Mouse (Mus musculus) forebrain, embryonic 12.5 days (tissue): Measurements from ENCODE around the gene Grcc10. TPM values are rescaled to one million over a fixed set of nuclear protein-coding genes. Genes with fewer than 3 reads are reported as not detected.
A peak's percentile ranks its signal among the peaks of the same experiment; 100 is the strongest.

Experiments
- ATAC-seq: fragments of 200-750 bp; cut with Nextera tagmentation; 2 replicates; pipeline ENCODE4 v1.8.0; 2017; ENCODE audit warnings: moderate TSS enrichment; ENCODE audit not compliant: low FRiP score
- H3K27ac ChIP-seq: fragments of 300-500 bp; sonication (generic); 2 replicates; pipeline ENCODE4 v1.5.1; 2016; ENCODE audit warnings: mild to moderate bottlenecking
- H3K27me3 ChIP-seq: fragments of 300-500 bp; sonication (generic); 2 replicates; pipeline ENCODE4 v1.6.1; 2016; ENCODE audit warnings: mild to moderate bottlenecking
- H3K36me3 ChIP-seq: fragments of 300-500 bp; sonication (generic); replicated peaks from 2 replicates; pipeline ENCODE4 v1.6.1; 2016; ENCODE audit warnings: mild to moderate bottlenecking
- H3K4me1 ChIP-seq: fragments of 300-500 bp; sonication (generic); 2 replicates; pipeline ENCODE4 v1.6.1; 2016
- H3K4me2 ChIP-seq: fragments of 300-500 bp; sonication (generic); 2 replicates; pipeline ENCODE4 v1.6.1; 2016; ENCODE audit warnings: mild to moderate bottlenecking, moderate library complexity
- H3K4me3 ChIP-seq: fragments of 300-500 bp; sonication (generic); replicated peaks from 2 replicates; pipeline ENCODE4 v1.5.1; 2016; ENCODE audit warnings: mild to moderate bottlenecking
- H3K9ac ChIP-seq: fragments of 300-500 bp; sonication (generic); 2 replicates; pipeline ENCODE4 v1.6.1; 2016; ENCODE audit warnings: mild to moderate bottlenecking
- H3K9me3 ChIP-seq: fragments of 300-500 bp; sonication (generic); 2 replicates; pipeline ENCODE4 v1.6.1; 2016
- WGBS: fragments of 180-500 bp; shearing (Covaris S2); methylation state at CpG from one replicate; pipeline ENCODE4 v1.1.7; 2016; 5-methylcytosine and 5-hydroxymethylcytosine counted together
- polyA plus RNA-seq: library from polyadenylated mRNA; unstranded; fragments of >200 nt; fragmentation: Nextera tagmentation; extraction: Ambion mirVana; gene quantifications from 2 replicates; pipeline ENCODE4 v1.2.1, GENCODE M21; 2016

The Grcc10 gene
- polyA plus RNA-seq, 1 experiment from 2014 or later = 568 TPM

DNA sequence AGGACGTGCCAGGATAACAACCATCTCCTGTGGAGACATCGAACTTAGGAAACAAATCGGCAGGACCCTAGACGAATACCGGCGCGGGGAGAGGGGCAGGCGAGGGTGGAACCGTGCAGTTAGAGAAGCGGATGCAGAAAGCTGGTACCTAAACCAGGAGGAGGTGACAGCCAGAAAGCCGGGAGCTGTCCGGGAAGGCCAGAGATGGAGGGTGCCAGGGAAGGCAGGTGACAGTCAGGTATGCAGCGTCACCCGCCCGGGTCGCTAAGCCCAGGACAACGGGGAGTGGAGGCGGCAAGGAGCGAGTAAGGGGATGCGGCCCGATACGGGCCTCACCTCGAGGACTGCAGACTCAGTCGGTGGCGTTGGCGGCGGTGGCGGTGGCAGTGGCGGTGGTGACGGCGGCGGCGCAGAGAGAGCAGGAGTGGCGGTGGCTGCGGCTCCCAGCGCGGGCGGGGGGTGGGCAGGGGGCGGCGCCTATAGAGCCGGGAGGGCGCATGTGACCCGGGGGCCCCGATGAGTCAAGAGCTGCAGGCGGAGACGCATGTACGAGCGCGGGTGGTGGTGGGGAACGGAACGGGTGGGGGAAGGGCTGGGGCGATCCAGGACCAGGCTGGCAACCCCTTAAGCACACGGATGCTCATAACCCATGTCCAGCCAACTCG is 28.1 kb upstream of the Grcc10 start, which contains the start of gene Eno2:
TSS of gene Eno2 (minus strand) at position 573 of the 665 bp plus-strand sequence.
- peaks cover 38% of the 10 kb centered on the region for H3K27me3 ChIP-seq
- H3K36me3 ChIP-seq = no peaks in the 10 kb centered on the region
- H3K27ac ChIP-seq = no peak within 1 kb of the TSS
- peak within 1 kb of the TSS; percentile 40 for H3K4me3 ChIP-seq
- ATAC-seq = peak; percentile 85
- H3K9ac ChIP-seq = peak within 1 kb of the TSS; percentile 62
- H3K9me3 ChIP-seq = no peaks in the 10 kb centered on the region
- peaks cover 24% of the 10 kb centered on the region for H3K4me1 ChIP-seq
- under 1% methylated on average over 49 of the region's 54 CpGs for WGBS
- H3K4me2 ChIP-seq = peak within 1 kb of the TSS; percentile 65

DNA sequence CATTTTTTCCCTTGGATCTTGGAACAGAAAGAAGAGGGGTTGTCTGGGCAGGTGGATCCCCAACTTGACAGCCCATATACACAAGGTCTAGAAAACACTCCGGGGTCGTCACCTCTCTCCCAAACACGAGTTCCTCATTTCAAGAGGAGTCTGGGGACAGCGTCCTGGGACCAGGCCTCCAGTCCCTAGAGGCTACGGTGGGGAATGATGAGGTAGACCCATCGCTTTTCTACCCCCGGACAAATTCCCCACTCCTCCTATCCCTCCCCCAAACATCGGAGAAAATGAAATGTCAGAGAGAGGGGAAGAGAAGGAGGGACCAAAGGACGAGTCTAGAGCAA is 27.5 kb upstream of the Grcc10 start:
- Histone ChIP-seq H3K36me3 (no peaks in the 10 kb centered on the region), H3K4me3 (peak overlapping the region; percentile 40), H3K27me3 (peaks cover 38% of the 10 kb centered on the region), H3K27ac (no peak overlapping the region), H3K9ac (no peak overlapping the region), H3K4me2 (peak overlapping the region; percentile 65), H3K9me3 (no peaks in the 10 kb centered on the region), H3K4me1 (peaks cover 24% of the 10 kb centered on the region)
- WGBS = 3% methylated on average over 9 of the region's 9 CpGs
- ATAC-seq = peak; percentile 24; the same call in 1 of the 2 replicates

DNA sequence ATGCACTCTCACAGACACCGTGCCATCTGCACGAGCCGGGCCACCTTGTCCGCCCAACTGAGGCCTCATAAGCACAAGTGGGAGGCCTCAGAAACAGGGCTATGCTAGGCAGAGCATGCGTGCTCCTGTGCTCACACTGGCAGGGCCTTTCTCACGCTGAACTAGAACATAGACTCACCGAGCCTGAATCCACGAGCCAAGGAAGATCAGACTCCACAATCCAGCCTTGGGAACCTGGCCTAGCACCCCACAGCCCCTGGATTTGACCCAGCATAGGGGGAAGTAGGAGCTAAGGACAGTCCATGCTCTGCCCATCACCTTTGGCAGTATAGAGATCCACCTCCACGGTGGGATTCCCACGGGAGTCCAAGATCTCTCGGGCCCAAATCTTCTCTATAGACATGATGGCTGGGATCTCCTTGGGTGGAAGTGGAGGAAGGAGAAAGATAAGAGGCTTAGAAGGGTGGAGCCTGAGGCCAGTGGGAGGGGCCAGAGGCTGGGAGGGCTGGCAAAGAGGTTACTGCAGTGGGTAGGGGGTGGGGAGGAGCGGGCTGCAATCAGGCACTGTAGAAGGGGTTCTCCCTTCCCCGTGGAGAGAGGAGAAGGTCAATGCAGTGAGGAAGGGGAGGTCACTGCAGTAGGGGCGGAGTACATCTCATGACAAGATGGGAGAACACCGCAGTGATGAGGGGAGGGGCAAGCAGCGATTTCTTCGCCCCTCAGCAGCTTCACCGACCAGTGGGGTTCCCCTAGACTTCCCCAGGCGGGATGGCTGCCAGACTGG is 26.9 kb upstream of the Grcc10 start:
- H3K4me1 ChIP-seq = peaks cover 24% of the 10 kb centered on the region
- peak overlapping the region; percentile 65 for H3K4me2 ChIP-seq
- H3K27ac ChIP-seq = 0 out of 2 replicates have a peak overlapping the region, but pooled peaks have one; percentile 10
- H3K4me3 ChIP-seq = peak overlapping the region; percentile 40
- H3K9me3 ChIP-seq = no peaks in the 10 kb centered on the region
- 0 out of 2 replicates have a peak, but pooled peaks have one; percentile 53 for ATAC-seq
- H3K9ac ChIP-seq = no peak overlapping the region
- 19% methylated on average over 19 of the region's 19 CpGs for WGBS
- H3K36me3 ChIP-seq = no peaks in the 10 kb centered on the region
- peaks cover 38% of the 10 kb centered on the region for H3K27me3 ChIP-seq

DNA sequence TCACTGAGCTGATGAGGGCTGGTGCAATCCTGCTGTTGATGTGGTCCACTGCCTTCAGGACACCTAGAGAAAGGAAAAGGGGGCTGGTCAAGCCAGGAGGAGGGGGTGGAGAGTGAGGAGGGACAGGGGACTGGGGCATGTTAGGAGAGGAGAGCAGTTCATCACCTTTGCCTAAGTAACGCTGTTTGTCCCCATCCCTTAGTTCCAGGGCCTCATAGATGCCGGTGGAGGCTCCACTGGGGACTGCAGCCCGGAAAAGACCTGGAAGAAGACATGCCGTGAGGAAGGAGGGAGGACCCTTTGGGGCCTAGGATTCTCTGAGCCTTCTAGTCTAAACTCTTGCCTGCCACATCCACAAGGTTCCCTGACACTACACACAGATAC is 26.4 kb upstream of the Grcc10 start:
- WGBS = 27% methylated on average over 4 of the region's 4 CpGs
- H3K27ac ChIP-seq = 0 out of 2 replicates have a peak overlapping the region, but pooled peaks have one; percentile 10

DNA sequence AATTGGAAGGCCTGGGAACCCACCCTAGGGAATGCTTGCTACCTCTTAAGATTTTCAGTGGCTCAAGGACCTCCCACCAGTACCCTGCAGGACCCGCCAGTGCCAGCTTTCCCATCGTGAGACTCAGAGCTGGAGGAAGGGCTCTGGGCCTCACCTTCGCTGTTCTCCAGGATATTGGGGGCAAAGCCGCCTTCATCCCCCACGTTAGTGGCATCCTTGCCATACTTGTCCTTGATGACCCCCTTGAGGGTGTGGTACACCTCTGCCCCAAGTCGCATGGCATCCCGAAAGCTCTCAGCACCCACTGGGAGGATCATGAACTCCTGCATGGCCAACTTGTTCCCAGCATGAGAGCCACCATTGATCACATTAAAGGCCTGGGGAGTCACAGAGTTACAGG is 24.8 kb upstream of the Grcc10 start:
- ATAC-seq = no peak

More for the DNA sequence above, 26.4 kb upstream of the Grcc10 start:
- H3K4me3 ChIP-seq = no peak overlapping the region
- H3K36me3 ChIP-seq = no peaks in the 10 kb centered on the region
- H3K9ac ChIP-seq = no peak overlapping the region
- H3K9me3 ChIP-seq = no peaks in the 10 kb centered on the region
- peaks cover 38% of the 10 kb centered on the region for H3K27me3 ChIP-seq
- peaks cover 24% of the 10 kb centered on the region for H3K4me1 ChIP-seq
- no peak overlapping the region for H3K4me2 ChIP-seq
- no peak for ATAC-seq

DNA sequence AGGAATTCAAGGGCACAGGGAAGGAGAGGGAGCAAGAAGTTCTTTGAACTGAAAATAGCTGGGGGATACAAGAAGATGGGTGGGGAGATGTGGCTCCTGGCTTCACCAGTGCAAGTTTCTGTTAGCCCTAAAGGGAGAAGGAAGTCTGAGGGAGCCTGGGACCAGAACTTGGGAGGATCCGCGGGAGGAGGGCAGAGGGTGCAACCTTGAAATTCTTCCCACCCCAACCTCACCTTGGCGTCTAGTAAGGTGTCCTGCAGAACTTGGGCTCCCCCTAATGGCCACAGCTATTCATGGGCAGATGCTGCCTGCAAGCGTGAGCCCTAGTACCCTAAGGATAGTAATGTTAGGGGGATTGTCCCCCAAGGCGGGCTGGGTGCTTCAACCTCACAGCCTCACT is 18.1 kb upstream of the Grcc10 start:
- ATAC-seq = peak; percentile 18; the same call in 1 of the 2 replicates
- Histone ChIP-seq H3K36me3 (no peaks in the 10 kb centered on the region), H3K9ac (peak overlapping the region; percentile 97; the same call in 1 of the 2 replicates), H3K27ac (peak overlapping the region; percentile 98), H3K4me1 (peaks cover 39% of the 10 kb centered on the region), H3K27me3 (no peaks in the 10 kb centered on the region), H3K9me3 (no peaks in the 10 kb centered on the region), H3K4me2 (peak overlapping the region; percentile 76; the same call in 1 of the 2 replicates), H3K4me3 (no peak overlapping the region)
- 3% methylated on average over 5 of the region's 5 CpGs for WGBS

More for the DNA sequence above, 24.8 kb upstream of the Grcc10 start:
- WGBS = 91% methylated on average over 7 of the region's 7 CpGs
- Histone ChIP-seq H3K27me3 (peaks cover 38% of the 10 kb centered on the region), H3K36me3 (no peaks in the 10 kb centered on the region), H3K4me3 (no peak overlapping the region), H3K9me3 (no peaks in the 10 kb centered on the region), H3K4me1 (peaks cover 24% of the 10 kb centered on the region), H3K4me2 (no peak overlapping the region), H3K9ac (no peak overlapping the region), H3K27ac (no peak overlapping the region)

DNA sequence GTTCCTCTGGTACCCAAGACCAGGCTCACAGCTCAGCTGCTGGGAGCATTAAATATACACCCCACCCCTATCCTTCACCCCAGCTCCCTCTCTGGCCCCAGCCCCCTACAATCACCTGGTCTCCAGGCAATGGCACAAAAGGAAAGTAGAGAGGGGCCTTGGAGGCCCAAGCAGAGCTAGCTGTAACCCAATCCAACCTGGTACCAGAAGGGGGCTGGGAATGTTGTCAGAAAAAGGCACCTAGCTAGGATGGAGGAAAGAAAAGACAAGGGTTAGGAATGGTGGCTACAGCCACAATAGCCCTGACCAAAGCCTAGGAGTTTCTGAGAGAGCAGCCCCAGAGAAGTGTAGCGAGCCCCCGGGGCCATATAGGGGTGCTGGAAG is 17.7 kb upstream of the Grcc10 start:
- H3K27ac ChIP-seq = peak overlapping the region; percentile 98
- ATAC-seq = no peak
- peak overlapping the region; percentile 76 for H3K4me2 ChIP-seq
- peak overlapping the region; percentile 97; the same call in 1 of the 2 replicates for H3K9ac ChIP-seq
- H3K36me3 ChIP-seq = no peaks in the 10 kb centered on the region
- H3K4me3 ChIP-seq = no peak overlapping the region
- peaks cover 43% of the 10 kb centered on the region for H3K4me1 ChIP-seq
- 54% methylated on average over 2 of the region's 2 CpGs for WGBS
- no peaks in the 10 kb centered on the region for H3K27me3 ChIP-seq
- H3K9me3 ChIP-seq = no peaks in the 10 kb centered on the region

DNA sequence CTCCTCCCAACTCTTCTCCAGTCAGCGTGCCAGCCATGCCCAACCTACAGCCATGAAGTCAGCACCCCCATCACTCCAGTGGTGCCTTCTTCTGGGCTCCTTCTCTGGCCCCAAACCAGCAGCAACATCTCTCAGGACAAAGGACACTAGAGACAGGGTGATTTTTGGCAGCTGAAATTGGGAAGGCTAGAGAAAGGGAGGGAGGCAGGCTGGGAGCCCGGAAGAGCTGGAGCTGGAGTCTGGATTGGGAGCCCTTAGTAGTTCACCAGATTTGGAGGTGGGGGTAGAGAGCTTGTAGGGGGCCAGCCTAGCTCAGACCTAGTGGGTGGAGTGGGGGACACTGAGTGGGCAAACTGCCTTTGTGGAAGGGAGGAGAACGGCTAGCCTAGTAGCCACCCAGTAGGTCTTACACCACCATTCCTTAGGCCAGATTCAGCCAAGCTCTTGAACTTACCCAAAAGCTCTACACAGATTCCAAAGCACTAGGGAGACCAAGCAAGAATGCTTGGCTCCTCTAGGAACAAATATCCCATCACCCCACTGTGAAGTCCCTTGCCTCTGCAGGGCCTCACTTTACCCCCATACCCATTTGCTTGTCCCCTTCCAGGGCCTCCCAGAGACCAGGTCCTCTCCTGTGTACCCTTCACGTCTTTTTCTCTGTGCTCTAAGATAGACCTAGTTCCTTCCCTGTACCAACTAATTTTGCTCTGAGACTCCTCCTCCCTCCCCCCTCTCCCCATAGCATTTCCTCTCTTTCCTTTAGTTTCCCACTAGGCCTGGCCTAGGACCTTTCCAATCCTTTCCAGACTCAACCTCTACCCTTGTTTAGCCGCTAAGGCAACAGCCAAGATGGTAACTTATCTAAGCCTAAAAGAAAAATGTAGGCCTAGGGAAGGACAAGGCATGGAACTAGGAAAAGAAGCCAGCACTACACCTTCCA is 17.0 kb upstream of the Grcc10 start:
- Histone ChIP-seq H3K4me2 (peak overlapping the region; percentile 76), H3K9me3 (no peaks in the 10 kb centered on the region), H3K36me3 (no peaks in the 10 kb centered on the region; the same call in 1 of the 2 replicates), H3K4me1 (peaks cover 49% of the 10 kb centered on the region), H3K9ac (peak overlapping the region; percentile 97), H3K27me3 (no peaks in the 10 kb centered on the region), H3K27ac (peak overlapping the region; percentile 98), H3K4me3 (peak overlapping the region; percentile 89)
- ATAC-seq = peak; percentile 19; the same call in 1 of the 2 replicates
- WGBS = 28% methylated on average over 5 of the region's 5 CpGs

DNA sequence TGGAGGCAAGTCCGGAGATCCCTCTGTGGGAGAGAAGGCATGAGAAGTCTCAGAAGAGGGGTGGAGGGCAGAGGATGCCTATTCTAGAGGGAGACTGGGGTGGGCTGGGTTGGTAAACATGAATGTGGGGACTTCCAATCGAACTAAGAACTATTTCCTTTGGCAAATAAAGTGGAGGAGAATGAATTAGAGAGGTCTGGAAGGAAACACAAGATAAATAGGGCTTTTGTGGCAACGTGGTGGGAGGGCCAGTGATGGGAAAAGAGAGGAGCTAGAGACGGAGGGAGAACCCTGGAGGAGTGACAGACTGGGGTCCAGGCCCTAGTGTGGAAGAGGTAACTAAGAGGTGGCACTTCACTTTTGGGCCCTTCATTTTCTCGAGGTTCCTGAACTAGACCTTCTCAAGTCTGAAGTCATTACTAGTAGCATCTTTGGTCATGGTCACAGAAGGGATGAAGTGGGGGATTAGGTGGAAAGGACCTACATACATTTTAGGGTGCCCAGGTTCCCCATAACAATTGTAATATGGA is 16.2 kb upstream of the Grcc10 start:
- H3K27me3 ChIP-seq = no peaks in the 10 kb centered on the region
- no peaks in the 10 kb centered on the region for H3K9me3 ChIP-seq
- no peaks in the 10 kb centered on the region; the same call in 1 of the 2 replicates for H3K36me3 ChIP-seq
- H3K27ac ChIP-seq = peak overlapping the region; percentile 98
- peak overlapping the region; percentile 76 for H3K4me2 ChIP-seq
- peak overlapping the region; percentile 89 for H3K4me3 ChIP-seq
- 4% methylated on average over 5 of the region's 5 CpGs for WGBS
- no peak for ATAC-seq
- H3K9ac ChIP-seq = peak overlapping the region; percentile 97
- H3K4me1 ChIP-seq = peaks cover 49% of the 10 kb centered on the region

DNA sequence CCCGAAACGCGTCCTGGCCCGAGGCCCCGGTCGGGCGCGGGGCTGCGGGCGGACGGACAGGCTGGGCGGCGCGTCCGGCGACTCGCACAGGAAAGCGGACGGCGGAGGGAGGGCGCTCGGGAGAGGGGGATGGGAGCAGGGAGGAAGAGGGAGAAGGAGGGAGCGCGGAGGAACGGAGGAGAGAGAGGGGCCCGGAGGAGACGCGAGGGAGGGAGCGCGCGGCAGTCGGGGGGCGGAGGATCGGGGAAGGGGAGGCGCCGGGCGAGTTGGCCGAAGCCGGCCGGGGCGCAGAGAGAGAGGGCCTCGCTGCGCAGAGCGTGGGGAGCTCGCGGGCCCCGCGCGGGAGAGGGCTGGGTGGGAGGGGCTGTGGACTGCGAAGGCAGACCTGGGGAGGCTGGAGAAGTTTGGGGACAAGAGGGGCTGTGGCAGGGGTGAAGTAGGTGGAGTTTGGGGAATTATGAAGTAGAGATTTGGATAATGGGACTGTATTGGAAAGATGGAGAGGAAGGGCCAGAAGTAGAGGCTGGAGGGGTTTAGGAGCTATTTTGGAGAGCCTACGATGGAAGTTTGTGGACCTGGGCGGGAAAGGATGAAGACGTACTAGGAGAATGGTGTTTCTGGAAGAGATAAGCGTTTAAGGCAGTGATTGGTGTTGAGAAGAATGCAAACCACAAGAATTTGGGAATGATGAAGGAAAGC is 15.6 kb upstream of the Grcc10 start:
- peak overlapping the region; percentile 76 for H3K4me2 ChIP-seq
- peaks cover 49% of the 10 kb centered on the region for H3K4me1 ChIP-seq
- WGBS = under 1% methylated on average over 52 of the region's 54 CpGs
- peak overlapping the region; percentile 98 for H3K27ac ChIP-seq
- peak; percentile 74 for ATAC-seq
- H3K9me3 ChIP-seq = no peaks in the 10 kb centered on the region
- H3K36me3 ChIP-seq = no peaks in the 10 kb centered on the region; the same call in 1 of the 2 replicates
- peak overlapping the region; percentile 97 for H3K9ac ChIP-seq
- H3K27me3 ChIP-seq = no peaks in the 10 kb centered on the region
- H3K4me3 ChIP-seq = peak overlapping the region; percentile 89
